Mouse (Mus musculus): ENCODE measurements around the gene Ropn1.

GRCm38 (mm10) chr16:34674365-34674764, 24.6 kb downstream of the Ropn1 start:
- TF ChIP-seq CTCF (IDR thresholded peaks at IDR 0.05; ENCODE audit: extremely low read depth, insufficient read depth, low read length) (no peak), POLR2A (IDR thresholded peaks at IDR 0.05; ENCODE audit: extremely low read depth, insufficient read depth, low read length) (no peak)

All from cortical plate, adult 2 months (tissue).